Mouse (Mus musculus) limb, embryonic 14.5 days (tissue): ENCODE data around the gene Acp7. TPM values are rescaled to one million over a fixed set of nuclear protein-coding genes. Genes with fewer than 3 reads are reported as not detected.
"Not testable (repeated sequence)": the region's sequence is repeated elsewhere in the genome, so short reads cannot be mapped to it uniquely, and the experiment has no call there.

Experiments used
- ATAC-seq: fragments of 200-750 bp; cut with Nextera tagmentation; 2 replicates; pipeline ENCODE4 v1.8.0; 2017; ENCODE audit warnings: low read depth, moderate number of reproducible peaks, moderate TSS enrichment; ENCODE audit not compliant: low FRiP score
- DNase-seq: peaks from one replicate; pipeline ENCODE4 v3.0.0-alpha.2; 2015; ENCODE audit warnings: low spot score
- H3K27ac ChIP-seq: fragments of 300-500 bp; sonication (generic); replicated peaks from 2 replicates; pipeline ENCODE4 v1.5.1; 2014; ENCODE audit warnings: low read depth, mild to moderate bottlenecking, low read length, moderate library complexity, mixed read lengths
- H3K27me3 ChIP-seq: fragments of 300-500 bp; sonication (generic); 2 replicates; pipeline ENCODE4 v1.6.1; 2014; ENCODE audit warnings: low read length, mixed read lengths; ENCODE audit not compliant: control insufficient read depth, insufficient read depth
- H3K36me3 ChIP-seq: fragments of 300-500 bp; sonication (generic); 2 replicates; pipeline ENCODE4 v1.6.1; 2014; ENCODE audit warnings: mild to moderate bottlenecking, low read length, moderate library complexity, mixed read lengths; ENCODE audit not compliant: control insufficient read depth, insufficient read depth
- H3K4me1 ChIP-seq: fragments of 300-500 bp; sonication (generic); 2 replicates; pipeline ENCODE4 v1.6.1; 2014; ENCODE audit warnings: antibody characterized with exemption, low read length, mixed read lengths; ENCODE audit not compliant: control insufficient read depth, insufficient read depth
- H3K4me2 ChIP-seq: fragments of 300-500 bp; sonication (generic); replicated peaks from 2 replicates; pipeline ENCODE4 v1.6.1; 2014; ENCODE audit warnings: low read depth, mild to moderate bottlenecking, low read length, moderate library complexity; ENCODE audit not compliant: severe bottlenecking
- H3K4me3 ChIP-seq: fragments of 300-500 bp; sonication (generic); replicated peaks from 2 replicates; pipeline ENCODE4 v1.5.1; 2014; ENCODE audit warnings: low read length
- H3K9ac ChIP-seq: fragments of 300-500 bp; sonication (generic); 2 replicates; pipeline ENCODE4 v1.6.1; 2014; ENCODE audit warnings: mild to moderate bottlenecking, low read depth, low read length, moderate library complexity; ENCODE audit not compliant: severe bottlenecking
- H3K9me3 ChIP-seq: fragments of 300-500 bp; sonication (generic); 2 replicates; pipeline ENCODE4 v1.6.1; 2016; ENCODE audit warnings: low read length; ENCODE audit not compliant: control insufficient read depth
- POLR2A ChIP-seq: fragments of 200-500 bp; IDR thresholded peaks from 2 replicates; pipeline ENCODE4 v1.8.0; 2012; ENCODE audit warnings: inconsistent platforms, mild to moderate bottlenecking, moderate library complexity, borderline replicate concordance; ENCODE audit not compliant: insufficient read depth, insufficient read length; ENCODE audit errors: extremely low read depth
- WGBS: fragments of 180-500 bp; shearing (Covaris S2); extraction: QIAGEN DNeasy Blood & Tissue Kit; methylation state at CpG from one replicate; pipeline ENCODE4 v1.1.7; 2014; 5-methylcytosine and 5-hydroxymethylcytosine counted together
- polyA plus RNA-seq, 2 experiments: library from polyadenylated mRNA; depleted of rRNA in 1 of 2; stranded (reverse) in 1 of 2; unstranded in 1 of 2; fragments of >200 nt; fragmentation: Nextera tagmentation in 1 of 2; extraction: Ambion mirVana in 1 of 2; gene quantifications; 2 replicates each; pipeline versions ENCODE4 v1.2.1 to v1.2.3; 2012 to 2014

The Acp7 gene
- polyA plus RNA-seq, 2 experiments: 0.08 to 0.10 TPM

- Histone ChIP-seq H3K9ac (no peak overlapping the region), H3K27ac (no peak overlapping the region), H3K36me3 (no peaks in the 10 kb centered on the region), H3K4me1 (no peaks in the 10 kb centered on the region), H3K4me3 (no peak overlapping the region), H3K4me2 (no peak overlapping the region), H3K27me3 (peaks cover 11% of the 10 kb centered on the region; the same call in 1 of the 2 replicates), H3K9me3 (no peaks in the 10 kb centered on the region)
- TF ChIP-seq POLR2A: no peak
- WGBS: 68% methylated on average over 5 of the region's 5 CpGs
- ATAC-seq: no peak
- no peak for DNase-seq
Observed at GRCm38 (mm10) chr7:28624791-28625190, 6.3 kb downstream of the Acp7 start.

- TF ChIP-seq POLR2A: no peak
- no peak for ATAC-seq
- WGBS: 37% methylated on average over 9 of the region's 9 CpGs
- H3K4me2 ChIP-seq: no peak overlapping the region
- no peaks in the 10 kb centered on the region for H3K36me3 ChIP-seq
- no peak overlapping the region for H3K4me3 ChIP-seq
- DNase-seq: no peak
- H3K9me3 ChIP-seq: no peaks in the 10 kb centered on the region
- no peaks in the 10 kb centered on the region for H3K27me3 ChIP-seq
- H3K9ac ChIP-seq: no peak overlapping the region
- H3K27ac ChIP-seq: no peak overlapping the region
- H3K4me1 ChIP-seq: no peaks in the 10 kb centered on the region
Observed at GRCm38 (mm10) chr7:28619098-28619715, 11.9 kb downstream of the Acp7 start.

- ATAC-seq (no peak), DNase-seq (no peak)
- no peaks in the 10 kb centered on the region for H3K36me3 ChIP-seq
- no peaks in the 10 kb centered on the region for H3K9me3 ChIP-seq
- no peak overlapping the region for H3K4me3 ChIP-seq
- no peak overlapping the region for H3K27ac ChIP-seq
- no peak overlapping the region for H3K9ac ChIP-seq
- 95% methylated on average over 8 of the region's 8 CpGs for WGBS
- H3K4me2 ChIP-seq: no peak overlapping the region
- H3K4me1 ChIP-seq: no peaks in the 10 kb centered on the region
- no peaks in the 10 kb centered on the region for H3K27me3 ChIP-seq
- TF ChIP-seq POLR2A: no peak
Observed at GRCm38 (mm10) chr7:28605951-28606350, 25.2 kb downstream of the Acp7 start.

DNA sequence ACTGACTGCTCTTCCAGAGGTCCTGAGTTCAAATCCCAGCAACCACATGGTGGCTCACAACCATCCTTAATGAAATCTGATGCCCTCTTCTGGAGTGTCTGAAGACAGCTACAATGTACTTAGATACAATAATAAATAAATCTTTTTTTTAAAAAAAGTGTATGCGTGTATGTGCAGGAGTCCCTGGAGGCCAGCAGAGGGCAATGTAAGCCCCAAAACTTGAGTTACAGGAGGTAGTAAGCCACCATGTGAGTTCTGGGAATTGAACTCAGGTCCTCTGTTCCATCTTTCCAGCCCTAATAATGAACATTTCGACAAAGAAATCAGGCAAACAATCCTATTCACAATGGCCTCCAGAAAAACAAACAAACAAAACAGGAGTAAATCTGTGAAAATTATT is 27.3 kb downstream of the Acp7 start:
- DNase-seq, H3K4me3 ChIP-seq, H3K4me2 ChIP-seq, H3K27ac ChIP-seq, H3K9me3 ChIP-seq, H3K27me3 ChIP-seq, ATAC-seq, H3K36me3 ChIP-seq, H3K9ac ChIP-seq, H3K4me1 ChIP-seq: not testable (repeated sequence)
- 77% methylated on average over 2 of the region's 2 CpGs for WGBS

- TF ChIP-seq POLR2A: no peak
- no peak overlapping the region for H3K9ac ChIP-seq
- H3K36me3 ChIP-seq: no peaks in the 10 kb centered on the region
- ATAC-seq (no peak), DNase-seq (no peak)
- 75% methylated on average over 5 of the region's 5 CpGs for WGBS
- H3K27ac ChIP-seq: no peak overlapping the region
- no peak overlapping the region for H3K4me3 ChIP-seq
- H3K27me3 ChIP-seq: no peaks in the 10 kb centered on the region
- no peaks in the 10 kb centered on the region for H3K9me3 ChIP-seq
- no peaks in the 10 kb centered on the region for H3K4me1 ChIP-seq
- H3K4me2 ChIP-seq: no peak overlapping the region
Observed at GRCm38 (mm10) chr7:28603136-28603535, 28.0 kb downstream of the Acp7 start.

DNA sequence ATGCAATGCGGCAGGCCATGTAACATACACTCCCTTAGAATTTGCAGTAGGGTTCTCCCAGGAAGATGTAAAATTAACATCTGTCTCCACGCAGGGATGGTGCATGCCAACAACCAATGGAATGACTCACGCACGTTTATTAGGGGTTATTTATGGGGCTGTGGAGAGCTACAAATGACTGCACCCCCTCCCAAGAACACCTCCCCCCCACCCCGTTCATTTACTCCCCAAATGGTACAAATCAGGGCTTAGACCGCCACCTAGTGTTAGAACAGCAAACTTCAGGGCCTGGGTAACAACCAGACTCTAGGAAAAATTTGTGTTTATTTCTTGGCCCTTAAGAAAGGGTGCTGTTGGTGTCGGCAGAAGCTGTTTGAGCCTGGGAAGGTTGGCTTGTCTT is 29.5 kb downstream of the Acp7 start:
- H3K9ac ChIP-seq: no peak overlapping the region
- H3K4me3 ChIP-seq: no peak overlapping the region
- H3K27ac ChIP-seq: no peak overlapping the region
- peaks cover 5% of the 10 kb centered on the region for H3K4me1 ChIP-seq
- TF ChIP-seq POLR2A: no peak
- no peaks in the 10 kb centered on the region for H3K9me3 ChIP-seq
- H3K4me2 ChIP-seq: no peak overlapping the region
- H3K36me3 ChIP-seq: no peaks in the 10 kb centered on the region
- no peaks in the 10 kb centered on the region for H3K27me3 ChIP-seq
- no peak for ATAC-seq
- peak; percentile 63 for DNase-seq
- WGBS: 12% methylated on average over 7 of the region's 7 CpGs
